Mouse (Mus musculus) MEL (cell line): ENCODE data around the gene Rnf157.

Experiments used
- CTCF ChIP-seq, 3 experiments: IDR thresholded peaks in 2 of 3; conservative IDR thresholded peaks in 1 of 3; 2 replicates each; pipeline ENCODE4 v1.5.1; 2011 to 2012; ENCODE audit warnings: low read length in 3 of 3, low read depth in 2 of 3, mild to moderate bottlenecking in 2 of 3, improper control_type of control experiment in 1 of 3, inconsistent platforms in 1 of 3, mixed read lengths in 1 of 3, moderate library complexity in 1 of 3; ENCODE audit not compliant: control insufficient read depth in 1 of 3, insufficient read depth in 1 of 3, poor library complexity in 1 of 3, severe bottlenecking in 1 of 3
- GATA1 ChIP-seq: IDR thresholded peaks from 2 replicates; pipeline ENCODE4 v1.6.1; 2011; ENCODE audit warnings: low read depth, low read length, improper control_type of control experiment
- MAFK ChIP-seq: IDR thresholded peaks from 2 replicates; pipeline ENCODE4 v1.6.1; 2011; ENCODE audit warnings: low read depth, mild to moderate bottlenecking, low read length, improper control_type of control experiment, borderline replicate concordance
- MAZ ChIP-seq: IDR thresholded peaks from 2 replicates; pipeline ENCODE4 v1.6.1; 2012; ENCODE audit warnings: low read depth, mild to moderate bottlenecking, inconsistent platforms, low read length, improper control_type of control experiment
- MYC ChIP-seq: IDR thresholded peaks from 2 replicates; pipeline ENCODE4 v1.6.1; 2011; ENCODE audit warnings: low read depth, mild to moderate bottlenecking, low read length, improper control_type of control experiment, moderate library complexity
- NRF1 ChIP-seq: IDR thresholded peaks from 2 replicates; pipeline ENCODE4 v1.6.1; 2014; ENCODE audit warnings: low read depth, mild to moderate bottlenecking, inconsistent platforms, low read length, improper control_type of control experiment, moderate library complexity; ENCODE audit not compliant: poor library complexity, insufficient read depth, severe bottlenecking
- POLR2A ChIP-seq, 2 experiments: IDR thresholded peaks; 2 replicates each; pipeline ENCODE4 v1.6.1; 2011 to 2012; ENCODE audit warnings: low read length in 2 of 2, mild to moderate bottlenecking in 2 of 2, control low read depth in 1 of 2, improper control_type of control experiment in 1 of 2, low read depth in 1 of 2, moderate library complexity in 1 of 2; ENCODE audit not compliant: control insufficient read depth in 1 of 2, insufficient read depth in 1 of 2, poor library complexity in 1 of 2
- ZC3H11A ChIP-seq: IDR thresholded peaks from 2 replicates; pipeline ENCODE4 v1.6.1; 2012; ENCODE audit warnings: low read depth, mild to moderate bottlenecking, inconsistent platforms, low read length, improper control_type of control experiment

DNA sequence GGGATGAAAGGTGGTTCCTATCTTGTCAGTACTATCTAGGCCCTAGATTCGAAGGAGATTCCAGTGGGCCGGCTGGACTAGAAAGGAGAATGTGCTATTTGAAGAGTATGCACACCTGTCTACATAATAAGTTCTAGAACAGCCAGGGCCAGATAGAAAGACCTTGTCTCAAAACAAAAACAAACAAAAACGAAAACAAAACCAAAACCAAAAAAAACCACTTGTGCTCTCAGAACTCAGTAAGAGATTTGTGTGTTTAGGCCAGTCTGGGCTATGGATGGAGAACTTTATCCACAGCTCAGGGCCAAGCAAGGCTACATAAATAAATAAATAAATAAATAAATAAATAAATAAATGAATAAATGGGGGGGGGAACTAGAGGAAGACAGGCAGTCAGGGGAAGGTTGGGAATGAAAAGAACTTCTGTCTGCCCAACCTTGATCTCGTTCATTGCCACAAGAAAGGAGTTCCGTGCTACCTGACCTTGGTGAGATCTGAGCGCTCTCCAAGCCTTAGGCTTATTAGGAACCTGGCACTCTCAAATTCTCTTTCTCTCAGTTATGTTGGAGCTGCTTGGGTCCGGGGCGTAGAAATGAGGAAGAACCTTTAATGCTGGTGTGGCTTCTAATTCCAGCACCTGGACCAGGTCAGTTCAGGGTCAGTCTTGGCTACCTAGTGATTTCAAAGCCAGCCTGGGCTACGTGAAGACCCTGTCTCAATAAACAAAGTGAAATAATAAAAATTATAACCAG, 17.2 kb upstream of the Rnf157 start:
- TF ChIP-seq GATA1: 0 out of 2 replicates have a peak, but pooled peaks have one; percentile 19
- no peak for TF ChIP-seq CTCF (IDR thresholded peaks at IDR 0.05 in 2 of 3, conservative IDR thresholded peaks at IDR 0.05 in 1 of 3; ENCODE audit: control insufficient read depth in 1 of 3, insufficient read depth in 1 of 3, low read depth in 2 of 3, low read length in 3 of 3, poor library complexity in 1 of 3, severe bottlenecking in 1 of 3)
- TF ChIP-seq ZC3H11A: no peak
- no peak for TF ChIP-seq POLR2A (IDR thresholded peaks at IDR 0.05; ENCODE audit: control insufficient read depth in 1 of 2, insufficient read depth in 1 of 2, low read depth in 1 of 2, low read length in 2 of 2, poor library complexity in 1 of 2)
- TF ChIP-seq NRF1: no peak
- TF ChIP-seq MYC: no peak
- TF ChIP-seq MAZ: no peak
- TF ChIP-seq MAFK: no peak
